Mouse (Mus musculus) CH12.LX (cell line): ENCODE results near the gene Scrt2. TPM values are rescaled to one million over a fixed set of nuclear protein-coding genes. Genes with fewer than 3 reads are reported as not detected.

Experiments used
- DNase-seq: peaks from one replicate; pipeline ENCODE4 v3.0.0-alpha.2; 2013; ENCODE audit errors: extremely low read depth
- H3K27ac ChIP-seq: 2 replicates; pipeline ENCODE4 v1.5.1; 2012; ENCODE audit warnings: low read depth, mild to moderate bottlenecking, control low read depth, moderate library complexity; ENCODE audit not compliant: insufficient read depth
- H3K27me3 ChIP-seq: replicated peaks from 2 replicates; pipeline ENCODE3; 2012; ENCODE audit warnings: inconsistent platforms
- H3K36me3 ChIP-seq, 2 experiments: replicated peaks in 1 of 2; 2 replicates each; pipeline versions ENCODE3 to v1.6.1; 2012; ENCODE audit warnings: inconsistent platforms in 1 of 2, low read length in 1 of 2, mild to moderate bottlenecking in 1 of 2, mixed read lengths in 1 of 2, moderate library complexity in 1 of 2; ENCODE audit not compliant: control insufficient read depth in 1 of 2, insufficient read depth in 1 of 2
- H3K4me1 ChIP-seq, 2 experiments: 2 replicates each; pipeline ENCODE4 v1.6.1; 2012; ENCODE audit warnings: inconsistent platforms in 1 of 2, moderate library complexity in 1 of 2; ENCODE audit not compliant: insufficient read depth in 2 of 2, control insufficient read depth in 1 of 2
- H3K4me2 ChIP-seq: 2 replicates; pipeline ENCODE4 v1.6.1; 2012; ENCODE audit warnings: low read depth, mild to moderate bottlenecking, control low read depth; ENCODE audit not compliant: poor library complexity, insufficient read depth, severe bottlenecking
- H3K4me3 ChIP-seq, 3 experiments: fragments of 150-350 bp in 1 of 3; sonication (generic) in 1 of 3; replicated peaks in 1 of 3; 2 replicates each; pipeline versions ENCODE3 to v1.5.1; 2011 to 2012; ENCODE audit warnings: low read depth in 2 of 3, low read length in 2 of 3, mild to moderate bottlenecking in 2 of 3, moderate library complexity in 2 of 3, control low read depth in 1 of 3, improper control_type of control experiment in 1 of 3, inconsistent platforms in 1 of 3, mixed read lengths in 1 of 3; ENCODE audit not compliant: poor library complexity in 1 of 3
- H3K79me2 ChIP-seq: replicated peaks from 2 replicates; pipeline ENCODE4 v1.6.1; 2012; ENCODE audit warnings: mild to moderate bottlenecking, moderate library complexity; ENCODE audit not compliant: control insufficient read depth, poor library complexity, insufficient read depth, severe bottlenecking; ENCODE audit errors: extremely low read depth
- H3K9ac ChIP-seq: 2 replicates; pipeline ENCODE4 v1.6.1; 2012; ENCODE audit warnings: low read depth, mild to moderate bottlenecking, control low read depth, moderate library complexity; ENCODE audit not compliant: insufficient read depth
- H3K9me3 ChIP-seq: replicated peaks from 2 replicates; pipeline ENCODE3; 2012; ENCODE audit warnings: low read length, inconsistent platforms, mixed read lengths
- BHLHE40 ChIP-seq: IDR thresholded peaks from 2 replicates; pipeline ENCODE4 v1.6.1; 2011; ENCODE audit warnings: mild to moderate bottlenecking, low read depth, low read length, improper control_type of control experiment
- CHD1 ChIP-seq: IDR thresholded peaks from 2 replicates; pipeline ENCODE4 v1.6.1; 2012; ENCODE audit warnings: low read depth, low read length, improper control_type of control experiment, inconsistent platforms
- CHD2 ChIP-seq: IDR thresholded peaks from 2 replicates; pipeline ENCODE4 v1.6.1; 2011; ENCODE audit warnings: low read length, improper control_type of control experiment
- ELF1 ChIP-seq: IDR thresholded peaks from 2 replicates; pipeline ENCODE4 v1.6.1; 2014; ENCODE audit warnings: low read depth, mild to moderate bottlenecking, inconsistent platforms, low read length, improper control_type of control experiment
- ETS1 ChIP-seq: conservative IDR thresholded peaks from 2 replicates; pipeline ENCODE4 v1.6.1; 2012; ENCODE audit warnings: low read depth, mild to moderate bottlenecking, inconsistent platforms, low read length, improper control_type of control experiment, moderate library complexity
- IRF4 ChIP-seq: IDR thresholded peaks from 2 replicates; pipeline ENCODE4 v1.6.1; 2014; ENCODE audit warnings: low read depth, mild to moderate bottlenecking, inconsistent platforms, low read length, improper control_type of control experiment
- JUN ChIP-seq: IDR thresholded peaks from 2 replicates; pipeline ENCODE4 v1.6.1; 2011; ENCODE audit warnings: low read depth, mild to moderate bottlenecking, low read length, improper control_type of control experiment, moderate library complexity; ENCODE audit not compliant: insufficient read depth
- JUND ChIP-seq: conservative IDR thresholded peaks from 2 replicates; pipeline ENCODE4 v1.6.1; 2011; ENCODE audit warnings: low read depth, low read length, improper control_type of control experiment
- MAFK ChIP-seq: IDR thresholded peaks from 2 replicates; pipeline ENCODE4 v1.6.1; 2011; ENCODE audit warnings: low read length, improper control_type of control experiment; ENCODE audit not compliant: insufficient replicate concordance
- MEF2A ChIP-seq: IDR thresholded peaks from 2 replicates; pipeline ENCODE4 v1.6.1; 2014; ENCODE audit warnings: low read depth, mild to moderate bottlenecking, inconsistent platforms, low read length, improper control_type of control experiment, borderline replicate concordance
- MYC ChIP-seq: IDR thresholded peaks from 2 replicates; pipeline ENCODE4 v1.6.1; 2011; ENCODE audit warnings: low read depth, mild to moderate bottlenecking, improper control_type of control experiment, low read length
- PAX5 ChIP-seq: IDR thresholded peaks from 2 replicates; pipeline ENCODE4 v1.6.1; 2012; ENCODE audit warnings: low read length, inconsistent platforms, mixed read lengths
- POLR2AphosphoS2 ChIP-seq: IDR thresholded peaks from 2 replicates; pipeline ENCODE4 v1.6.1; 2011; ENCODE audit warnings: low read depth, low read length, improper control_type of control experiment
- RAD21 ChIP-seq: IDR thresholded peaks from 2 replicates; pipeline ENCODE4 v1.6.1; 2011; ENCODE audit warnings: low read depth, mild to moderate bottlenecking, low read length, improper control_type of control experiment, moderate library complexity
- RCOR1 ChIP-seq: conservative IDR thresholded peaks from 2 replicates; pipeline ENCODE4 v1.6.1; 2012; ENCODE audit warnings: low read depth, mild to moderate bottlenecking, inconsistent platforms, low read length, improper control_type of control experiment
- UBTF ChIP-seq: IDR thresholded peaks from 2 replicates; pipeline ENCODE4 v1.6.1; 2012; ENCODE audit warnings: low read depth, mild to moderate bottlenecking, inconsistent platforms, low read length, improper control_type of control experiment, moderate library complexity
- USF1 ChIP-seq: IDR thresholded peaks from 2 replicates; pipeline ENCODE4 v1.6.1; 2014; ENCODE audit warnings: low read depth, mild to moderate bottlenecking, inconsistent platforms, low read length, improper control_type of control experiment
- ZKSCAN1 ChIP-seq: IDR thresholded peaks from 2 replicates; pipeline ENCODE4 v1.6.1; 2012; ENCODE audit warnings: low read depth, inconsistent platforms, low read length, improper control_type of control experiment, borderline replicate concordance
- ZMIZ1 ChIP-seq: IDR thresholded peaks from 2 replicates; pipeline ENCODE4 v1.6.1; 2012; ENCODE audit warnings: low read depth, mild to moderate bottlenecking, inconsistent platforms, low read length, improper control_type of control experiment
- dilution Hi-C: fragments of 300-500 bp; cut with MboI; formaldehyde crosslinking; loops from 2 replicates; pipeline ENCODE4 v1.14.3; 2020; ENCODE audit warnings: low sequenced_read_pairs; ENCODE audit not compliant: extremely low pct_unique_long_range_greater_than_20kb, extremely low pct_ligation_motif_present
- in situ Hi-C: fragments of 300-500 bp; cut with MboI; formaldehyde crosslinking; loops from 3 replicates; pipeline ENCODE4 v1.14.3; 2019; ENCODE audit warnings: low sequenced_read_pairs, low pct_ligation_motif_present, low pct_unique_long_range_greater_than_20kb, mixed read lengths
- polyA plus RNA-seq: library from polyadenylated mRNA; unstranded; fragments of >175 nt; gene quantifications from 2 replicates; pipeline ENCODE4 v1.2.1, GENCODE M21; 2012; ENCODE audit warnings: low read depth; ENCODE audit not compliant: insufficient read length
- total RNA-seq, 2 experiments: library from RNA; depleted of rRNA; stranded (reverse); fragments of 300-350 nt in 1 of 2; fragments of >200 nt in 1 of 2; gene quantifications; 2 replicates each; pipeline ENCODE4 v1.2.3; 2012 to 2014

Scrt2 gene
- total and polyA plus RNA-seq, 3 experiments = not detected

DNA sequence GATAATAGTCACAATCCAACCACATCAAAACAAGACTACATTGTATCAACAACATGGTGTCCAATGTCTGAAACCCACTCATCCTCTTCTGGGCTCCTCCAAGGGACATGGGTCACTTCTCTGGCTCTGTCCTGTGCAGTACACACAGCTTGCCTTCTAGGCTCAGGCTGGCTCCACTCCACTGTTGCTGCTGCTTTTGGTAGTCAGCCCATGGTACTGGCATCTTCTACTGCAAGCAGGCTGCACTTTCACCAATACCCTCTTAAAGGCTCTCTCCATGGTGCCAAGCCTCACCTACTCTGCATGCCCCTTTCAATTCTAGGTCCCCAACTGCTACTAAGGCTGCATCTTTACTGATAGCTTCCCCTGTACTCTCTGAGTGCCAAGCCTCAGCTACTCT lies 41.2 kb upstream of the Scrt2 start:
- Histone ChIP-seq H3K4me3 (no peak overlapping the region), H3K36me3 (no peaks in the 10 kb centered on the region), H3K4me1 (peaks cover 0 to 5% of the 10 kb centered on the region in 2 experiments; a peak in 1 of 4 replicates), H3K9me3 (peaks cover 19% of the 10 kb centered on the region), H3K27me3 (peaks cover 72% of the 10 kb centered on the region), H3K27ac (no peak overlapping the region), H3K4me2 (no peak overlapping the region), H3K79me2 (no peaks in the 10 kb centered on the region), H3K9ac (no peak overlapping the region)
- in situ Hi-C loops = no loop called here
- TF ChIP-seq ZKSCAN1 (no peak), ELF1 (no peak), CHD1 (no peak), IRF4 (no peak), ZMIZ1 (no peak), BHLHE40 (no peak), USF1 (no peak), POLR2AphosphoS2 (no peak)
- DNase-seq = no peak
- dilution Hi-C loops = no loop called here

- dilution Hi-C loops = no loop called here
- Histone ChIP-seq H3K9me3 (peaks cover 41% of the 10 kb centered on the region), H3K79me2 (no peaks in the 10 kb centered on the region), H3K27ac (no peak overlapping the region), H3K4me1 (peaks cover 5 to 30% of the 10 kb centered on the region in 2 experiments; a peak in 3 of 4 replicates), H3K27me3 (peaks cover 33% of the 10 kb centered on the region), H3K36me3 (no peaks in the 10 kb centered on the region), H3K4me2 (no peak overlapping the region), H3K4me3 (no peak overlapping the region), H3K9ac (no peak overlapping the region)
- in situ Hi-C loops = no loop called here
- DNase-seq = no peak
- TF ChIP-seq RAD21 = no peak
- no peak for TF ChIP-seq MEF2A
- TF ChIP-seq MYC = no peak
- no peak for TF ChIP-seq CHD2
- no peak for TF ChIP-seq MAFK
- TF ChIP-seq UBTF = no peak
- TF ChIP-seq BHLHE40 = no peak
- no peak for TF ChIP-seq JUN
- TF ChIP-seq POLR2AphosphoS2 = no peak
- TF ChIP-seq PAX5 = no peak
- no peak for TF ChIP-seq ETS1
- TF ChIP-seq RCOR1 = no peak
- TF ChIP-seq JUND = no peak
These were observed 34.0 kb upstream of the Scrt2 start for GRCm38 (mm10) chr2:152047116-152048002.
